Mouse (Mus musculus) forebrain, embryonic 16.5 days (tissue): ENCODE results near the gene Sytl1. TPM values are rescaled to one million over a fixed set of nuclear protein-coding genes. Genes with fewer than 3 reads are reported as not detected.
A peak's percentile ranks its signal among the peaks of the same experiment; 100 is the strongest.

ENCODE experiments used
- ATAC-seq: fragments of 200-750 bp; cut with Nextera tagmentation; 2 replicates; pipeline ENCODE4 v1.8.0; 2017; ENCODE audit warnings: mild to moderate bottlenecking, moderate library complexity
- H3K27ac ChIP-seq: fragments of 300-500 bp; sonication (generic); 2 replicates; pipeline ENCODE4 v1.5.1; 2014; ENCODE audit warnings: low read length, control low read depth
- H3K27me3 ChIP-seq: fragments of 300-500 bp; sonication (generic); replicated peaks from 2 replicates; pipeline ENCODE4 v1.6.1; 2014; ENCODE audit warnings: low read length; ENCODE audit not compliant: control insufficient read depth, insufficient read depth
- H3K36me3 ChIP-seq: fragments of 300-500 bp; sonication (generic); 2 replicates; pipeline ENCODE4 v1.6.1; 2014; ENCODE audit not compliant: control insufficient read depth, insufficient read depth
- H3K4me1 ChIP-seq: fragments of 300-500 bp; sonication (generic); replicated peaks from 2 replicates; pipeline ENCODE4 v1.6.1; 2014; ENCODE audit warnings: low read length; ENCODE audit not compliant: control insufficient read depth, insufficient read depth
- H3K4me2 ChIP-seq: fragments of 300-500 bp; sonication (generic); 2 replicates; pipeline ENCODE4 v1.6.1; 2014; ENCODE audit warnings: mild to moderate bottlenecking, low read length, control low read depth
- H3K4me3 ChIP-seq: fragments of 300-500 bp; sonication (generic); replicated peaks from 2 replicates; pipeline ENCODE4 v1.5.1; 2014; ENCODE audit warnings: mild to moderate bottlenecking, low read length, control low read depth
- H3K9ac ChIP-seq: fragments of 300-500 bp; sonication (generic); replicated peaks from 2 replicates; pipeline ENCODE4 v1.6.1; 2014; ENCODE audit warnings: low read depth, low read length, control low read depth
- H3K9me3 ChIP-seq: fragments of 300-500 bp; sonication (generic); 2 replicates; pipeline ENCODE4 v1.6.1; 2016; ENCODE audit warnings: low read length; ENCODE audit not compliant: control insufficient read depth
- WGBS: fragments of 180-500 bp; shearing (Covaris S2); extraction: QIAGEN DNeasy Blood & Tissue Kit; methylation state at CpG from one replicate; pipeline ENCODE4 v1.1.7; 2014; 5-methylcytosine and 5-hydroxymethylcytosine counted together
- polyA plus RNA-seq: library from polyadenylated mRNA; unstranded; fragments of >200 nt; fragmentation: Nextera tagmentation; extraction: Ambion mirVana; gene quantifications from 2 replicates; pipeline ENCODE4 v1.2.1, GENCODE M21; 2015

Sytl1 gene
- polyA plus RNA-seq, 1 experiment from 2014 or later = 0.52 TPM

GRCm38 (mm10) chr4:133212562-133213267, 50.2 kb downstream of the Sytl1 start:
- peak overlapping the region; percentile 64 for H3K4me3 ChIP-seq
- WGBS = 1% methylated on average over 41 of the region's 44 CpGs
- H3K27me3 ChIP-seq = peaks cover 6% of the 10 kb centered on the region; the same call in 1 of the 2 replicates
- no peak overlapping the region for H3K27ac ChIP-seq
- H3K4me2 ChIP-seq = peak overlapping the region; percentile 87
- H3K36me3 ChIP-seq = no peaks in the 10 kb centered on the region
- H3K9me3 ChIP-seq = no peaks in the 10 kb centered on the region
- H3K9ac ChIP-seq = peak overlapping the region; percentile 64
- peaks cover 14% of the 10 kb centered on the region for H3K4me1 ChIP-seq
- peak; percentile 89 for ATAC-seq

GRCm38 (mm10) chr4:133211751-133212561, 51.0 kb downstream of the Sytl1 start, which contains the start of the genes Cd164l2 and Gpr3:
Gene Cd164l2 (plus strand): TSS chr4:133212131.
Gene Gpr3 (minus strand): TSS chr4:133212536.
- no peaks in the 10 kb centered on the region for H3K36me3 ChIP-seq
- WGBS = 2% methylated on average over 45 of the region's 52 CpGs
- H3K4me2 ChIP-seq = peak within 1 kb of the TSS; percentile 87
- H3K9me3 ChIP-seq = no peaks in the 10 kb centered on the region
- peak within 1 kb of the TSS; percentile 64 for H3K9ac ChIP-seq
- H3K27me3 ChIP-seq = peaks cover 6% of the 10 kb centered on the region; the same call in 1 of the 2 replicates
- H3K27ac ChIP-seq = no peak within 1 kb of the TSS
- peaks cover 14% of the 10 kb centered on the region for H3K4me1 ChIP-seq
- ATAC-seq = peak; percentile 59
- peak within 1 kb of the TSS; percentile 64 for H3K4me3 ChIP-seq

GRCm38 (mm10) chr4:133210788-133211390, 52.0 kb downstream of the Sytl1 start:
- no peak for ATAC-seq
- H3K27ac ChIP-seq = no peak overlapping the region
- H3K4me1 ChIP-seq = peaks cover 14% of the 10 kb centered on the region
- H3K9ac ChIP-seq = no peak overlapping the region
- H3K27me3 ChIP-seq = peaks cover 6% of the 10 kb centered on the region; the same call in 1 of the 2 replicates
- H3K9me3 ChIP-seq = no peaks in the 10 kb centered on the region
- 93% methylated on average over 19 of the region's 19 CpGs for WGBS
- no peak overlapping the region for H3K4me3 ChIP-seq
- no peaks in the 10 kb centered on the region for H3K36me3 ChIP-seq
- H3K4me2 ChIP-seq = no peak overlapping the region

GRCm38 (mm10) chr4:133210023-133210787, 52.7 kb downstream of the Sytl1 start:
- Histone ChIP-seq H3K9ac (no peak overlapping the region), H3K9me3 (no peaks in the 10 kb centered on the region), H3K36me3 (no peaks in the 10 kb centered on the region), H3K27me3 (peaks cover 6% of the 10 kb centered on the region; the same call in 1 of the 2 replicates), H3K4me1 (peaks cover 14% of the 10 kb centered on the region), H3K4me2 (no peak overlapping the region), H3K4me3 (no peak overlapping the region), H3K27ac (no peak overlapping the region)
- ATAC-seq = no peak
- 88% methylated on average over 24 of the region's 24 CpGs for WGBS

GRCm38 (mm10) chr4:133209366-133209765, 53.5 kb downstream of the Sytl1 start:
- no peaks in the 10 kb centered on the region for H3K36me3 ChIP-seq
- H3K27ac ChIP-seq = no peak overlapping the region
- H3K4me2 ChIP-seq = no peak overlapping the region
- ATAC-seq = no peak
- no peak overlapping the region; the same call in 1 of the 2 replicates for H3K9ac ChIP-seq
- WGBS = 4% methylated on average over 11 of the region's 11 CpGs
- H3K9me3 ChIP-seq = no peaks in the 10 kb centered on the region
- H3K4me3 ChIP-seq = no peak overlapping the region
- H3K27me3 ChIP-seq = peaks cover 6% of the 10 kb centered on the region; the same call in 1 of the 2 replicates
- peaks cover 19% of the 10 kb centered on the region for H3K4me1 ChIP-seq

GRCm38 (mm10) chr4:133204379-133204778, 58.5 kb downstream of the Sytl1 start:
- Histone ChIP-seq H3K4me3 (no peak overlapping the region), H3K36me3 (no peaks in the 10 kb centered on the region), H3K4me2 (no peak overlapping the region), H3K27me3 (no peaks in the 10 kb centered on the region), H3K9ac (0 out of 2 replicates have a peak overlapping the region, but pooled peaks have one; percentile 2), H3K27ac (peak overlapping the region; percentile 45), H3K9me3 (no peaks in the 10 kb centered on the region), H3K4me1 (peaks cover 28% of the 10 kb centered on the region)
- no peak for ATAC-seq
- WGBS = 46% methylated on average over 7 of the region's 7 CpGs

GRCm38 (mm10) chr4:133203591-133203990, 59.3 kb downstream of the Sytl1 start:
- ATAC-seq = no peak
- WGBS = 55% methylated on average over 3 of the region's 3 CpGs
- no peak overlapping the region for H3K27ac ChIP-seq
- H3K36me3 ChIP-seq = no peaks in the 10 kb centered on the region
- H3K4me3 ChIP-seq = no peak overlapping the region
- no peak overlapping the region for H3K4me2 ChIP-seq
- no peak overlapping the region for H3K9ac ChIP-seq
- no peaks in the 10 kb centered on the region for H3K9me3 ChIP-seq
- no peaks in the 10 kb centered on the region for H3K27me3 ChIP-seq
- peaks cover 35% of the 10 kb centered on the region for H3K4me1 ChIP-seq
